ENCODE assay signal across 9 mouse cellular contexts in the genomic region with DNA sequence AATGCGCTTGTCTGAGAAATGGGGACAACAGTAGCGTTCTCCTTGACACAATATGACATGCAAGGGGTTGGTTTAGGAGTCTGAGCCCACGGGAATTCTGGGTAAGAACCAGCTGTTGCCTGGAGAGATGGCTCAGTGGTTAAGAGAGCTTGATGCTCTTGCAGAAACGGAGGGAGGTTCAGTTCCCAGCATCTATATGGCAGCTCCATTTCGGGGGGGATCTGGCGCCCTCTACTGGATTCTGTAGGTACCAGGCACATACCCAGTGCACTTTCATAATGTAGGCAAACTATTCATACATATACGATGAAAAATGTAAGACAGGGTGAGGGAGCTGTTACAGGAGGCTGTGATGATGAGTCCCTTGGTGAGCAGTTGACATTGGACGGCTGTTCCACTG.
DNase-seq lines count a peak whose midpoint lies in the region; ATAC-seq and TF ChIP-seq lines count a peak whose summit lies in the region.
"Had no signal": no experiment of that assay in that cellular context is flagged by ENCODE, and none has a peak within 500 bp of the region (broad histone marks: within the 10 kb centered on the region; RNA-seq: fewer than 3 reads in every experiment).

No protein-coding gene starts in this region.

- H3K4me2 ChIP-seq in heart, embryonic 12.5 days = no peak overlapping the region
- H3K4me2 ChIP-seq: stomach, embryonic 15.5 days had no signal

- no peaks in the 10 kb centered on the region for H3K36me3 ChIP-seq in heart, embryonic 12.5 days
- H3K36me3 ChIP-seq: stomach, embryonic 15.5 days had no signal

- 0 out of 2 replicates have a peak, but pooled peaks have one; percentile 4 for TF ChIP-seq CTCF in embryonic fibroblast, embryonic 13.5 days (IDR thresholded peaks at IDR 0.05; ENCODE audit: borderline replicate concordance, insufficient read depth, low read length)

- no peak overlapping the region for H3K4me3 ChIP-seq in heart, embryonic 12.5 days
- H3K4me3 ChIP-seq in embryonic fibroblast, embryonic 13.5 days (ENCODE audit: insufficient read depth, low read length) = no peak overlapping the region
- H3K4me3 ChIP-seq: stomach, embryonic 15.5 days had no signal

- DNase-seq in heart, adult 11 months = peak; percentile 83
- DNase-seq in brain, adult 2 months (ENCODE audit: low read depth, low spot score) = peak; percentile 65
- peak; percentile 49 for DNase-seq in kidney, postnatal 14 days
- DNase-seq in lung, postnatal 10 days = peak; percentile 63
- DNase-seq in right cerebral cortex, postnatal 4 days = peak; percentile 49

- ATAC-seq in heart, embryonic 12.5 days (ENCODE audit: insufficient number of reproducible peaks, low FRiP score) = no peak
- peak; percentile 64 for ATAC-seq in CD4-positive, CD25-positive, alpha-beta regulatory T cell, adult 4 months

- H3K4me1 ChIP-seq in heart, embryonic 12.5 days (replicated peaks) = peaks cover 7% of the 10 kb centered on the region
- H3K4me1 ChIP-seq in embryonic fibroblast, embryonic 13.5 days (ENCODE audit: control insufficient read depth, insufficient read depth, low read length) = no peaks in the 10 kb centered on the region
- H3K4me1 ChIP-seq: stomach, embryonic 15.5 days had no signal

- 30% methylated on average over 8 of the region's 8 CpGs for WGBS in heart, embryonic 12.5 days

- TF ChIP-seq POLR2A in embryonic fibroblast, embryonic 13.5 days (IDR thresholded peaks at IDR 0.05; ENCODE audit: low read depth, low read length) = no peak

- H3K9me3 ChIP-seq in heart, embryonic 12.5 days (replicated peaks) = no peaks in the 10 kb centered on the region
- H3K9me3 ChIP-seq: stomach, embryonic 15.5 days had no signal

- no peak overlapping the region for H3K9ac ChIP-seq in heart, embryonic 12.5 days
- H3K9ac ChIP-seq: stomach, embryonic 15.5 days had no signal

- no peak overlapping the region for H3K27ac ChIP-seq in heart, embryonic 12.5 days (ENCODE audit: poor library complexity, severe bottlenecking)
- H3K27ac ChIP-seq in embryonic fibroblast, embryonic 13.5 days (ENCODE audit: insufficient read depth, low read length) = no peak overlapping the region
- H3K27ac ChIP-seq: stomach, embryonic 15.5 days had no signal

- 0 out of 2 replicates have a peak, but pooled peaks cover 6% of the 10 kb centered on the region for H3K27me3 ChIP-seq in heart, embryonic 12.5 days (replicated peaks)
- H3K27me3 ChIP-seq: stomach, embryonic 15.5 days had no signal
